ENCODE assay signal across 8 mouse cellular contexts in the genomic region with DNA sequence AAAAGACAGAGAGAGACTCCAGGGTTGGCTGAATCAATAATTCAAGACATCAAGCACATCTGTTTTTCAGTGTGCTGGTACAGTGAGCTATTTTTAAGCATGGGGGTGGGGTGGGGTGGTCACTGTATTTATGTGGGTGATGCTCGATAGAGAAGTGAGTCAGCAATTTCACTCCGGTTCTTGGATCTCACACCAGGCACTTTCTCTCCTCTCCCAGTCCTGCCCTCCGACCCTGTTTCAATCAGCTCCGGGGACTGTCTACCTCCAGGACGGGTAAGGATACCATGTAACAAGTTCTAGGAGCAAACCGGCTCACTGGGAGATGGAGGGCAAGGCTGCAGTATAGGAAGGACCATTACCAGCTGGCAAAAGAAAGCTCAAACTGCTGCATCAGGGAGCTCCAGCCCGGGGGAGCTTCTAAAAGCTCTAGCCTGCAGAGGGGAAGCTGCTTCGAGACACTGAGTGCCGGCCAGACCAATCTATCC. TPM values are rescaled to one million over a fixed set of nuclear protein-coding genes. Genes with fewer than 3 reads are reported as not detected.
A peak's percentile ranks its signal among the peaks of the same experiment; 100 is the strongest.
DNase-seq lines count a peak whose midpoint lies in the region; ATAC-seq and TF ChIP-seq lines count a peak whose summit lies in the region.
"Had no signal": no experiment of that assay in that cellular context is flagged by ENCODE, and none has a peak within 500 bp of the region (broad histone marks: within the 10 kb centered on the region; RNA-seq: fewer than 3 reads in every experiment).

No protein-coding gene starts in this region.

- no peak overlapping the region for H3K9ac ChIP-seq in neural tube, embryonic 11.5 days (ENCODE audit: low read length)
- H3K9ac ChIP-seq in intestine, postnatal 0 days (ENCODE audit: low read depth, low read length) = no peak overlapping the region
- no peak overlapping the region for H3K9ac ChIP-seq in stomach, postnatal 0 days (ENCODE audit: low read length)

- no peaks in the 10 kb centered on the region for H3K9me3 ChIP-seq in neural tube, embryonic 11.5 days (ENCODE audit: control insufficient read depth, low read length)
- no peaks in the 10 kb centered on the region for H3K9me3 ChIP-seq in intestine, postnatal 0 days (ENCODE audit: control insufficient read depth)
- no peaks in the 10 kb centered on the region for H3K9me3 ChIP-seq in stomach, postnatal 0 days (ENCODE audit: control insufficient read depth, low read length)

- WGBS in neural tube, embryonic 11.5 days = 62% methylated on average over 9 of the region's 9 CpGs
- 66% methylated on average over 9 of the region's 9 CpGs for WGBS in intestine, postnatal 0 days
- 39% methylated on average over 9 of the region's 9 CpGs for WGBS in stomach, postnatal 0 days

- no peaks in the 10 kb centered on the region for H3K4me1 ChIP-seq in neural tube, embryonic 11.5 days (ENCODE audit: control insufficient read depth, insufficient read depth, low read length)
- no peaks in the 10 kb centered on the region for H3K4me1 ChIP-seq in intestine, postnatal 0 days (replicated peaks; ENCODE audit: control insufficient read depth, insufficient read depth, low read length)
- no peaks in the 10 kb centered on the region for H3K4me1 ChIP-seq in stomach, postnatal 0 days (replicated peaks; ENCODE audit: control insufficient read depth, insufficient read depth)

- DNase-seq in neural tube, embryonic 11.5 days (ENCODE audit: low spot score) = no peak
- DNase-seq in neural tube, embryonic 10.5 days (ENCODE audit: extremely low spot score, low spot score) = no peak
- peak; percentile 62 for DNase-seq in c-Kit-positive CD71-positive TER-119-negative erythroid progenitor cells, embryonic 14.5 days (ENCODE audit: low read depth)
- DNase-seq in stomach, postnatal 0 days (ENCODE audit: low spot score) = no peak
- no peak for DNase-seq in right cerebral cortex, postnatal 36 days (ENCODE audit: low spot score in 2 of 2)

- no peak overlapping the region for H3K4me2 ChIP-seq in neural tube, embryonic 11.5 days (ENCODE audit: low read depth)
- H3K4me2 ChIP-seq in intestine, postnatal 0 days (replicated peaks; ENCODE audit: low read depth) = 0 out of 2 replicates have a peak overlapping the region, but pooled peaks have one; percentile 6
- peak overlapping the region; percentile 12; the same call in 1 of the 2 replicates for H3K4me2 ChIP-seq in stomach, postnatal 0 days (replicated peaks; ENCODE audit: low read depth)
- H3K4me2 ChIP-seq: midbrain, embryonic 11.5 days had no signal

- ATAC-seq in neural tube, embryonic 11.5 days (ENCODE audit: insufficient read depth, low FRiP score, low TSS enrichment) = no peak
- ATAC-seq in intestine, postnatal 0 days = no peak
- peak; percentile 58 for ATAC-seq in stomach, postnatal 0 days (ENCODE audit: low FRiP score, low TSS enrichment)
- no peak for ATAC-seq in activated CD4-positive, CD25-positive, alpha-beta regulatory T cell, adult 4 months

- no peak for TF ChIP-seq EP300 in stomach, postnatal 0 days (optimal IDR thresholded peaks at IDR 0.05)

- no peaks in the 10 kb centered on the region for H3K27me3 ChIP-seq in neural tube, embryonic 11.5 days (ENCODE audit: control insufficient read depth, insufficient read depth, low read length)
- no peaks in the 10 kb centered on the region for H3K27me3 ChIP-seq in intestine, postnatal 0 days (replicated peaks; ENCODE audit: control insufficient read depth, insufficient read depth, low read length)
- H3K27me3 ChIP-seq in stomach, postnatal 0 days (ENCODE audit: control insufficient read depth, insufficient read depth, low read length) = no peaks in the 10 kb centered on the region

- 0 out of 2 replicates have a peak overlapping the region, but pooled peaks have one; percentile 17 for H3K27ac ChIP-seq in neural tube, embryonic 11.5 days (ENCODE audit: low read depth, low read length)
- H3K27ac ChIP-seq in intestine, postnatal 0 days (ENCODE audit: low read depth, low read length) = no peak overlapping the region
- H3K27ac ChIP-seq in stomach, postnatal 0 days (replicated peaks) = peak overlapping the region; percentile 89

- no peak for TF ChIP-seq CTCF in intestine, postnatal 0 days (IDR thresholded peaks at IDR 0.05; ENCODE audit: low read depth)
- TF ChIP-seq CTCF in stomach, postnatal 0 days (IDR thresholded peaks at IDR 0.05; ENCODE audit: low read depth) = no peak

- H3K36me3 ChIP-seq in neural tube, embryonic 11.5 days (ENCODE audit: control insufficient read depth, insufficient read depth, low read length) = no peaks in the 10 kb centered on the region; the same call in 1 of the 2 replicates
- no peaks in the 10 kb centered on the region for H3K36me3 ChIP-seq in intestine, postnatal 0 days (ENCODE audit: control insufficient read depth, insufficient read depth)
- no peaks in the 10 kb centered on the region for H3K36me3 ChIP-seq in stomach, postnatal 0 days (ENCODE audit: control insufficient read depth, insufficient read depth, low read length)

- no peak overlapping the region for H3K4me3 ChIP-seq in neural tube, embryonic 11.5 days (ENCODE audit: low read depth, low read length)
- no peak overlapping the region for H3K4me3 ChIP-seq in intestine, postnatal 0 days (ENCODE audit: low read depth, low read length)
- no peak overlapping the region for H3K4me3 ChIP-seq in stomach, postnatal 0 days (ENCODE audit: low read depth, low read length)

RNA-seq across cellular contexts. Expression of gene Uso1, which starts 10.6 kb away (rescaled TPM):
- polyA plus RNA-seq in neural tube, embryonic 11.5 days (2014; fragmentation: Nextera tagmentation; extraction: Ambion mirVana) = 26.9 and 28.1 TPM in 2 replicates
- 61.5 and 68.8 TPM in 2 replicates for polyA plus RNA-seq in intestine, postnatal 0 days (2015; fragmentation: Nextera tagmentation; extraction: Ambion mirVana)
- 36.6 and 36.7 TPM in 2 replicates for polyA plus RNA-seq in stomach, postnatal 0 days (2015; fragmentation: Nextera tagmentation; extraction: Ambion mirVana)
- polyA plus RNA-seq in activated CD4-positive, CD25-positive, alpha-beta regulatory T cell, adult 4 months (2017; shearing (Covaris generic)) = 10 to 100 TPM; 31.3 to 33.8 TPM

RNA-seq across cellular contexts. Expression of gene G3bp2, which starts 43.7 kb away (rescaled TPM):
- polyA plus RNA-seq in neural tube, embryonic 11.5 days (2014; fragmentation: Nextera tagmentation; extraction: Ambion mirVana) = 301 and 308 TPM in 2 replicates
- polyA plus RNA-seq in intestine, postnatal 0 days (2015; fragmentation: Nextera tagmentation; extraction: Ambion mirVana) = 121 and 132 TPM in 2 replicates
- 94.0 and 111 TPM in 2 replicates for polyA plus RNA-seq in stomach, postnatal 0 days (2015; fragmentation: Nextera tagmentation; extraction: Ambion mirVana)
- 100 to 1,000 TPM; 204 to 221 TPM for polyA plus RNA-seq in activated CD4-positive, CD25-positive, alpha-beta regulatory T cell, adult 4 months (2017; shearing (Covaris generic))
